Mouse (Mus musculus): ENCODE measurements at regions not wholly inside any gene's neighbourhood (a gene's known extent, or its start where the extent isn't known, plus 50 kb on each side); places are given as distances from the start of the nearest gene placed in this dataset.

- ATAC-seq (ENCODE audit: low FRiP score, low read depth), result no peak
- 48% methylated on average over 5 of the region's 5 CpGs for WGBS
- H3K9me3 ChIP-seq, result no peaks in the 10 kb centered on the region
Observed at GRCm38 (mm10) chr3:78412669-78413419, 873.5 kb downstream of the Rapgef2 start.

GRCm38 (mm10) chr3:78411395-78411794, 874.9 kb downstream of the Rapgef2 start:
- H3K36me3 ChIP-seq, result no peaks in the 10 kb centered on the region
- 71% methylated on average over 4 of the region's 4 CpGs for WGBS
- no peak for ATAC-seq (ENCODE audit: low FRiP score, low read depth)

More at GRCm38 (mm10) chr3:78412669-78413419, 873.5 kb downstream of the Rapgef2 start:
- H3K36me3 ChIP-seq, result no peaks in the 10 kb centered on the region
- H3K4me3 ChIP-seq, result no peak overlapping the region
- no peak overlapping the region for H3K9ac ChIP-seq
- H3K27me3 ChIP-seq, result no peaks in the 10 kb centered on the region
- no peaks in the 10 kb centered on the region for H3K4me1 ChIP-seq (replicated peaks)
- H3K4me2 ChIP-seq, result no peak overlapping the region
- no peak overlapping the region for H3K27ac ChIP-seq (replicated peaks)

GRCm38 (mm10) chr3:78409237-78409636, 877.1 kb downstream of the Rapgef2 start:
- no peaks in the 10 kb centered on the region for H3K27me3 ChIP-seq
- H3K4me1 ChIP-seq (replicated peaks), result no peaks in the 10 kb centered on the region
- no peak overlapping the region for H3K4me3 ChIP-seq
- no peak overlapping the region for H3K4me2 ChIP-seq
- H3K9ac ChIP-seq, result no peak overlapping the region
- no peaks in the 10 kb centered on the region for H3K36me3 ChIP-seq
- 28% methylated on average over 3 of the region's 3 CpGs for WGBS
- H3K27ac ChIP-seq (replicated peaks), result no peak overlapping the region
- no peak for ATAC-seq (ENCODE audit: low FRiP score, low read depth)
- H3K9me3 ChIP-seq, result no peaks in the 10 kb centered on the region

More at GRCm38 (mm10) chr3:78411395-78411794, 874.9 kb downstream of the Rapgef2 start:
- Histone ChIP-seq H3K4me1 (replicated peaks) (no peaks in the 10 kb centered on the region), H3K4me3 (no peak overlapping the region), H3K27ac (replicated peaks) (no peak overlapping the region), H3K27me3 (no peaks in the 10 kb centered on the region), H3K9ac (no peak overlapping the region), H3K9me3 (no peaks in the 10 kb centered on the region), H3K4me2 (no peak overlapping the region)

GRCm38 (mm10) chr3:78405760-78406467, 880.4 kb downstream of the Rapgef2 start:
- H3K9ac ChIP-seq, result no peak overlapping the region
- no peaks in the 10 kb centered on the region for H3K9me3 ChIP-seq
- ATAC-seq (ENCODE audit: low FRiP score, low read depth), result no peak
- no peak overlapping the region for H3K27ac ChIP-seq (replicated peaks)
- H3K36me3 ChIP-seq, result no peaks in the 10 kb centered on the region
- no peaks in the 10 kb centered on the region for H3K27me3 ChIP-seq
- 46% methylated on average over 6 of the region's 6 CpGs for WGBS
- no peaks in the 10 kb centered on the region for H3K4me1 ChIP-seq (replicated peaks)
- H3K4me2 ChIP-seq, result no peak overlapping the region
- H3K4me3 ChIP-seq, result no peak overlapping the region

- Histone ChIP-seq H3K9me3 (no peaks in the 10 kb centered on the region), H3K36me3 (no peaks in the 10 kb centered on the region), H3K27ac (replicated peaks) (no peak overlapping the region), H3K9ac (no peak overlapping the region), H3K27me3 (no peaks in the 10 kb centered on the region), H3K4me1 (replicated peaks) (peaks cover 4% of the 10 kb centered on the region; the same call in 1 of the 2 replicates), H3K4me2 (no peak overlapping the region), H3K4me3 (no peak overlapping the region)
- ATAC-seq (ENCODE audit: low FRiP score, low read depth), result peak; percentile 54; the same call in 1 of the 2 replicates
- WGBS, result 52% methylated on average over 1 of the region's 1 CpGs
Observed at GRCm38 (mm10) chr3:78358377-78358776, 927.9 kb downstream of the Rapgef2 start.

GRCm38 (mm10) chr3:78339891-78340290, 946.4 kb downstream of the Rapgef2 start:
- Histone ChIP-seq H3K4me3 (no peak overlapping the region), H3K4me2 (no peak overlapping the region), H3K9ac (no peak overlapping the region), H3K27me3 (no peaks in the 10 kb centered on the region), H3K27ac (replicated peaks) (no peak overlapping the region), H3K9me3 (no peaks in the 10 kb centered on the region), H3K4me1 (replicated peaks) (no peaks in the 10 kb centered on the region), H3K36me3 (no peaks in the 10 kb centered on the region)
- WGBS, result 93% methylated on average over 1 of the region's 1 CpGs
- ATAC-seq (ENCODE audit: low FRiP score, low read depth), result no peak

GRCm38 (mm10) chr3:78311630-78312406, 974.5 kb downstream of the Rapgef2 start:
- Histone ChIP-seq H3K9me3 (no peaks in the 10 kb centered on the region), H3K36me3 (no peaks in the 10 kb centered on the region), H3K9ac (no peak overlapping the region), H3K27ac (replicated peaks) (0 out of 2 replicates have a peak overlapping the region, but pooled peaks have one; percentile 20), H3K4me2 (no peak overlapping the region), H3K4me3 (no peak overlapping the region), H3K27me3 (no peaks in the 10 kb centered on the region), H3K4me1 (replicated peaks) (no peaks in the 10 kb centered on the region)
- WGBS, result 58% methylated on average over 7 of the region's 7 CpGs
- ATAC-seq (ENCODE audit: low FRiP score, low read depth), result no peak; the same call in 1 of the 2 replicates

GRCm38 (mm10) chr3:78300506-78300905, 985.8 kb downstream of the Rapgef2 start:
- Histone ChIP-seq H3K9ac (no peak overlapping the region), H3K36me3 (no peaks in the 10 kb centered on the region), H3K9me3 (no peaks in the 10 kb centered on the region), H3K4me3 (no peak overlapping the region), H3K4me2 (no peak overlapping the region), H3K27me3 (no peaks in the 10 kb centered on the region), H3K27ac (replicated peaks) (no peak overlapping the region), H3K4me1 (replicated peaks) (no peaks in the 10 kb centered on the region)
- ATAC-seq (ENCODE audit: low FRiP score, low read depth), result no peak

- Histone ChIP-seq H3K9ac (no peak overlapping the region), H3K9me3 (no peaks in the 10 kb centered on the region), H3K4me3 (no peak overlapping the region), H3K4me1 (replicated peaks) (no peaks in the 10 kb centered on the region), H3K4me2 (no peak overlapping the region), H3K36me3 (no peaks in the 10 kb centered on the region), H3K27ac (replicated peaks) (no peak overlapping the region), H3K27me3 (no peaks in the 10 kb centered on the region)
- ATAC-seq (ENCODE audit: low FRiP score, low read depth), result no peak
- WGBS, result 16% methylated on average over 3 of the region's 3 CpGs
Observed at GRCm38 (mm10) chr3:78291894-78292293, 994.4 kb downstream of the Rapgef2 start.

GRCm38 (mm10) chr3:78284071-78284470, 1002.2 kb downstream of the Rapgef2 start:
- H3K4me2 ChIP-seq, result no peak overlapping the region
- no peak for ATAC-seq (ENCODE audit: low FRiP score, low read depth)
- no peaks in the 10 kb centered on the region for H3K36me3 ChIP-seq

GRCm38 (mm10) chr3:78236920-78237319, 1049.4 kb downstream of the Rapgef2 start:
- H3K27me3 ChIP-seq, result no peaks in the 10 kb centered on the region
- no peak overlapping the region for H3K9ac ChIP-seq
- 76% methylated on average over 7 of the region's 7 CpGs for WGBS
- H3K9me3 ChIP-seq, result no peaks in the 10 kb centered on the region
- H3K4me1 ChIP-seq (replicated peaks), result no peaks in the 10 kb centered on the region
- no peaks in the 10 kb centered on the region for H3K36me3 ChIP-seq
- peak; percentile 80 for ATAC-seq (ENCODE audit: low FRiP score, low read depth)
- no peak overlapping the region for H3K27ac ChIP-seq (replicated peaks)
- no peak overlapping the region for H3K4me3 ChIP-seq
- no peak overlapping the region for H3K4me2 ChIP-seq

More at GRCm38 (mm10) chr3:78284071-78284470, 1002.2 kb downstream of the Rapgef2 start:
- Histone ChIP-seq H3K9me3 (no peaks in the 10 kb centered on the region), H3K4me1 (replicated peaks) (no peaks in the 10 kb centered on the region), H3K27me3 (no peaks in the 10 kb centered on the region), H3K4me3 (no peak overlapping the region), H3K9ac (no peak overlapping the region), H3K27ac (replicated peaks) (no peak overlapping the region)
- WGBS, result 91% methylated on average over 3 of the region's 3 CpGs

GRCm38 (mm10) chr3:78209729-78210128, 1076.6 kb downstream of the Rapgef2 start:
- Histone ChIP-seq H3K27me3 (no peaks in the 10 kb centered on the region), H3K4me1 (replicated peaks) (no peaks in the 10 kb centered on the region), H3K4me3 (no peak overlapping the region), H3K4me2 (no peak overlapping the region), H3K9ac (no peak overlapping the region), H3K27ac (replicated peaks) (no peak overlapping the region), H3K36me3 (no peaks in the 10 kb centered on the region), H3K9me3 (no peaks in the 10 kb centered on the region)
- 27% methylated on average over 3 of the region's 3 CpGs for WGBS
- ATAC-seq (ENCODE audit: low FRiP score, low read depth), result no peak
